Mouse (Mus musculus) neural tube, embryonic 10.5 days (tissue): ENCODE results near the gene Tmem274.

Experiments used
- DNase-seq: peaks from one replicate; pipeline ENCODE4 v3.0.0-alpha.2; 2017; ENCODE audit warnings: low spot score; ENCODE audit errors: extremely low spot score

Tmem274 gene

GRCm38 (mm10) chr4:149469557-149469956 lies 7.6 kb upstream of the Tmem274 start:
- DNase-seq: no peak

- no peak for DNase-seq
Measured at GRCm38 (mm10) chr4:149475096-149475495, 2.1 kb upstream of the Tmem274 start.

GRCm38 (mm10) chr4:149484566-149484965 lies 7.4 kb downstream of the Tmem274 start:
- no peak for DNase-seq

- DNase-seq: peak; percentile 98
Measured at GRCm38 (mm10) chr4:149485053-149485824, 8.1 kb downstream of the Tmem274 start, which contains the start of the genes Nmnat1 and Lzic. Gene Nmnat1, minus strand, starts transcription at chr4:149485202. Gene Lzic, plus strand, starts transcription at chr4:149485229.

GRCm38 (mm10) chr4:149485825-149486206 lies 8.6 kb downstream of the Tmem274 start:
- no peak for DNase-seq

- no peak for DNase-seq
Measured at GRCm38 (mm10) chr4:149487729-149488128, 10.6 kb downstream of the Tmem274 start.

- DNase-seq: no peak
Measured at GRCm38 (mm10) chr4:149489415-149490240, 12.4 kb downstream of the Tmem274 start.

GRCm38 (mm10) chr4:149491151-149491550 lies 14.0 kb downstream of the Tmem274 start:
- DNase-seq: no peak

- DNase-seq: no peak
Measured at GRCm38 (mm10) chr4:149496612-149497011, 19.4 kb downstream of the Tmem274 start.

- no peak for DNase-seq
Measured at GRCm38 (mm10) chr4:149498901-149499300, 21.7 kb downstream of the Tmem274 start.

GRCm38 (mm10) chr4:149499790-149500189 lies 22.6 kb downstream of the Tmem274 start:
- no peak for DNase-seq

- DNase-seq: no peak
Measured at GRCm38 (mm10) chr4:149504363-149504762, 27.2 kb downstream of the Tmem274 start.

- no peak for DNase-seq
Measured at GRCm38 (mm10) chr4:149504858-149505257, 27.7 kb downstream of the Tmem274 start.

- no peak for DNase-seq
Measured at GRCm38 (mm10) chr4:149505261-149505967, 28.2 kb downstream of the Tmem274 start.

GRCm38 (mm10) chr4:149506904-149507303 lies 29.7 kb downstream of the Tmem274 start:
- no peak for DNase-seq

- DNase-seq: no peak
Measured at GRCm38 (mm10) chr4:149511221-149511646, 34.1 kb downstream of the Tmem274 start.

GRCm38 (mm10) chr4:149512072-149512471 lies 34.9 kb downstream of the Tmem274 start:
- no peak for DNase-seq

- DNase-seq: no peak
Measured at GRCm38 (mm10) chr4:149515706-149516105, 38.5 kb downstream of the Tmem274 start.

- DNase-seq: peak; percentile 94
Measured at GRCm38 (mm10) chr4:149517868-149518340, 40.7 kb downstream of the Tmem274 start, which contains the start of gene Ctnnbip1. Gene Ctnnbip1, plus strand, starts transcription at chr4:149518236.

- DNase-seq: peak; percentile 49
Measured at GRCm38 (mm10) chr4:149518351-149519220, 41.4 kb downstream of the Tmem274 start.
